Mouse (Mus musculus) urinary bladder, postnatal 10 days (tissue): ENCODE data around the gene Cby1.
A peak's percentile ranks its signal among the peaks of the same experiment; 100 is the strongest.

Source experiments
- DNase-seq: peaks from one replicate; pipeline ENCODE4 v3.0.0; 2022; ENCODE audit warnings: low spot score

The Cby1 gene

DNA sequence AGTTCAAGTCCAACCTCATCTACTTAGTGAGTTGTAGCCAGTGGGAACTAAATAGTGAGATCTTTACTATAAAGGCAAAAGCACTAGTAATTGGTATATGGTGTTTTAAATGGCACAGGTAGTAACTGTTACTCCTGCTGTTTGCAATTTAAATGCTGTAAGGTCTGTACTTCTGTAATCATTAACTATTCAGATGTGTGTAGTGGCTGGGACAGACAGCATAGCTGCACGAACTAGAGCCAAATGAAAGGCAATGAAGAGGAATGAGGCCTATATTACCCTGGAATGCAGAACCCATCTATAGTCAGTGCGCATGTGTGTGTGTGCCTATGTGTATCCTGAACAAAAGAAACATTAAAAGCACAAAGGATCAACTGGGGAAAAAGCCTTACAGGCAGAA is 18.9 kb downstream of the Cby1 start:
- DNase-seq = no peak

DNA sequence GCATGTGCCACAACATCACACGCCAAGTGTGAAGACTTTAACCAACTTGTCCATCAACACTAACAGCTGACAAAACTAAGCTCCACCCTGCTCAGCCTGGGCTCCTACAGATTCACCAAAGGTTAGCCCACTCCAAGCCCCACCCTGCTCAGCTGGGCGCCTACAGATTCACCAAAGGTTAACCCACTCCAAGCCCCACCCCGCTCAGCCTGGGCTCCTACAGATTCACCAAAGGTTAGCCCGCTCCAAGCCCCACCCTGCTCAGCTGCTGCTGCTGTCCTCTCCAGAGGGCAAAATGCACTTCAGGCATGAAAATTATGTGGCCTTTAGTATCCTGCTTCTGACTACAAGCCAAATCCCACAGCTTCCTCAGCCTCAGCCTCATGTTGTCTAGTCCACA is 23.0 kb downstream of the Cby1 start:
- no peak for DNase-seq

DNA sequence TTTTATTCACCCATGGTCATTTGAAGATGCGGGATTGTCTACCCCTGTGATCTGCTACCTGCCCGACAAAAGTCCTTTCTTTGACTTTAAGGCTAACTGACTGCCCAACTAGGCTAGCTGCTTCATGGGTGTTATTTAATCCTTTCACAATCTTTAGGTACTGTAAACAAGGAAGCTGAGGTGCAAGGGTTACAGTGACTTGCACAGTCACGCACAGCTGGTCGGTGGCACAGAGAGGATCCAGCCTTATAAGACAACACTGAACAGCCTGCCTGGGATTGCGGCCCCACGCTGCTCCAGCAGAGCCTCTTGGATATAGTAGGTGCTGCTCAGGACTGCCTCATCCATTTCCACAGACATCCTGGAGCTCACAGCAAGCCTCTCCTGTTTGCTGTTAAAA is 24.1 kb downstream of the Cby1 start:
- DNase-seq = no peak

DNA sequence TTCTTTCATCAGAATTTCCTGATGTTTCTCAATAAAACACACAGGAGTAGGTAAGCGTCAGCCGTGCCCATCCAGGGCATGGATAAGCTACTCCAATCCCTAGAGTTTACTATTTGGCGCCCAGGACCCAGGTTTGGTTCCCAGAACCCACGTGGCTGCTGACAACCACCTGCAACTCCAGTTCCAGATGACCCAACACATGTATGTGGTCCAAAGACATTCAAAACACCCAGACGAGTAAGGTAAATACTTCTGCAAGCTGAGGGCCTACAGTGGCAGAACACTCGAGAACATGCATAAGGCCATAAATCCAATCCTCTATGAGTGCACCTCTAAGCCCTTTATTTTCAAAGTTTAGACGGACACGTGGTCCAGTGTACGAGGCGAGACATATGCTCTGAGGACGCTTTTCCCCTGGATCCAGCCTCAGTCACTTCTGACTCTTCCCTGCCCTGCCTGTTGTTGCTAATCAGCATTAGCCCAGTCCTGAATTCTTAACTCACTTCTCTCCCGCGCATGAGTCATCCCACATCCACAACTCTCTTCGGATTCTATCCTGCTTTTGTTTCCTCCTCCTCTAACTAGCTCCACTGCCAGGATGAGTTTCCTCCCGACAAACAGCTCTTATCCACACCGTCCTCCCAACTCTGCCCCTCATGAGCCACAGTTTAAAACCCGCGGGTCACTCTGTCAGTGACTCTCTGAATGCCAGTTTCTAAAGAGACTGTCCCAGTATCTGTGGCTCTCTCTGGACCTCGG is 24.9 kb downstream of the Cby1 start:
- no peak for DNase-seq

DNA sequence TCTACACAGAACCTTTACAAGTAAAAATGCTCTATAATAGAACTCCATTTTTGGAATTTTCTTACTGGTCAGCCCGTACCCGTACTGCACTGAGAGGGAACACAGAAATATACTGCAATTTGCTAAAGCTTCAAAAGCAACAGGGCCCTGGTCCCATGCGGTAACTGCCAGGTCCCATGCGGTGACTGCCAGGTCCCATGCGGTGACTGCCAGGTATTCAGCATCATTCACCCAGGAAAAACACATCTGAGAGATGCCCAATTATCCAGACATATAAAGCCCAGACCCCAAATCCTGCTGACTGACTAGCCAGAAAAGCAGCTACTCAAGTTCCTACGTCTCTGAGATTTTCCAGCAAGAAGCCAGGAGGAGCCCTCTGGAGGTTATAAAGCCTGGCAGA is 25.6 kb downstream of the Cby1 start:
- DNase-seq = no peak

DNA sequence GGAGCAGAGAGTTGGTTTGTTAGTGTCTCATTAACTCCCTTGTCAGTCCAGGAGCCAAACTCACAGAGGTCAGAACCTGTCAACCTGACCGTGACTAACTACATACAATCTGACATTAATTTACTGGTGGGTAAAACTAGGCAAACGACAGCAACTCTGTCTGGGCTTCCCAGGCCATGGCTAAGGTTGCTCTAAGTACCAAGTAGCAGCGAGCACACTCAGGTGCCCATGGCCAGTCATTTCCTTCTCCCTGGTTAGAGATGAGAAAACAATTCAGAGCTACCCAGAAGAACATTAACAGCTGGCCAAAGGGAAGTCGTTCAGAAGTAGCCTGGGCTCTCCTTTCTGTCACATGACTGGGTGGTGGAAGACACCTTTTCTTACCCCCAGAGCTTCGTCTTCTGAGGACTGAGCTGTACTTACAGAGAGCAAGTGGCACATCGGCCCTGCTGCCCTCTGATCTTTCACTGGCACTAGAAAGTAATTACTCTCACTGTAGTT is 26.2 kb downstream of the Cby1 start:
- no peak for DNase-seq

DNA sequence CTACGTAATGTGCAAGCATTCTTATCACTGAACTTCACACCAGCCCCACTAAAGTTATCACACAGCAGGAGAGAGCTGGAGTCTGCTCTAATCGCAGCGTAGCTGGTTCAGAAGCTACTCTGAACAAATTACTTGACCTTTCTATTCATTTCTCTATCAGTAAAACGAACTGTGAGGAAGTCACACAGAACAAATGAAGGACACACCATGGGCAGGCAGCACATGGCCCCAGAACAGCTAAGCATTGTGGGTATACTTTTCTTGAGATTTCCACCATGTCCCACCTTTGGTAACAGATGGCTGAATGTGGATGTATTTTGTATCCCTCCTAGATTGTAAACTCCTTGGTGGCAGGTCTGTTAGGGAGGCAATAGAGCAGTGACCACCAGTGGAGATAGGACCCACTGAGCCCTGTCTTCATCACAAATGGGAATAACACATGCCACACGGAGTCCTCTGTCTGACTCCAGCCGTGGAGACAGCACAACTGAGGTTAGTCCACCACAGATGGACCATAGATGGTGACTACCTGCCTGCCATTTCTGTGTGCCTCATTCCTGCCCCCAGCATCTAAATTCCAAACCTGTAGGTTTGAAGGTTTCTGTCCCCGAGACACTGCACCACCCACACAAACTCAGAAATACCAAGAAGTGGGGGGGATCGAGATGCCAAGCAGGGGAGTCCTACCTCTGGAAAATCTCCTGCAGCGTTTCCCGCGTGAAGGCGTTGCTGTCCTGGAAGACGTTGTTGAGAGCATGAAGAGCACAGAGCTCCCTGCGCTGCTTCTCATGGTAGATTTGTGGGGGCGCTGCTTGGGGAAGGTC is 27.3 kb downstream of the Cby1 start:
- DNase-seq = no peak

DNA sequence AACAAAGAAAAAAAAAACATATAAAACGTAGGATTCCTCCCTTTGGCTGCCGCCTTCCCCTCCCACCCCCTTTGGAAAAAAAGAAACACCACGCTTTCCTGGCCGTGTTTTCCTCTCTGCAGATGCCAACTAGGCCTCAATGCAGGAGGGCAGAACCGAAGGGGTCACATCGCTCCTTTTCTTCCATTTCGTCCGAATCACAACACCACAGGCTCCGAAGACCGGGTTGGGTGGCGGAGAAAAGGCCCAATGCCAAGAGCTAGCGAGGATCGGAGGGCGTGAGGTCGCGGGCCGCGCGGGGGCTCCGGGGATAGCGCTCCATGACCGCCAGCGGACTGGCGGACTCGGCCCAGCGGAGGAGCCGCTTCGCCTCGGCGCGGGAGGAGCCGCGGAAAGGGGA is 28.2 kb downstream of the Cby1 start:
- DNase-seq = no peak

DNA sequence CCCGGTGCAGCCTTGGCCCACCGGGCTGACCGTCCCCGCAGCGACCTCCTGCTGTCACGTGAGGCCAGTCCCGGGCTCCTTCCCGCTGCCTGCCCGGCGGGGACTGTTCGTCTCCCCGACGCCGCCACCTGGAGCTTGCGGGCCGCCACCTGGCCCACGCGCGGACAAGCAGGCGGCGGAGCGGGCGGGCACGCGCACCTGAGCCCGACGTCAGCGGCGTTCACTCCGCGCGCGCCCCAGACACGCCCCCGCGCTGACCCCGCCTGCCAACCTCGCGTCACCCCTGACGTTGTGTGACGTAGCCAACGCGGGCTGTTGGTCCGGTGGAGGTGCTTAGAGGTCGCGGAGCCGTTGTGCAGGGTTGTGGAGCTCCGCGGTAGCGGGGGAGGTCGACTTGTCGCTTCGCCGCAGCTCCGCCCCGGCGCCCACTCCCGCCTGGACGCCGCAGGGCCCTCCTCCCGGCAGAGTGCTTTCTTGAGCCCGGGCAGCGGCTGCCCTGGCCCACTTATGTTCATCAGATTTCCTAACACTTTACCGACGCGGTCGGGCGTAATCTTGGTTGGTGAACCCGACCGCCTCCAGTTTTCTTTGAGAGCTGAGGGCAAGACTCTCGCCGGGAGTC is 28.8 kb downstream of the Cby1 start, which contains the start of gene Josd1:
Gene Josd1 (minus strand): TSS at position 274 of the 622 bp plus-strand sequence.
- DNase-seq = peak; percentile 93

DNA sequence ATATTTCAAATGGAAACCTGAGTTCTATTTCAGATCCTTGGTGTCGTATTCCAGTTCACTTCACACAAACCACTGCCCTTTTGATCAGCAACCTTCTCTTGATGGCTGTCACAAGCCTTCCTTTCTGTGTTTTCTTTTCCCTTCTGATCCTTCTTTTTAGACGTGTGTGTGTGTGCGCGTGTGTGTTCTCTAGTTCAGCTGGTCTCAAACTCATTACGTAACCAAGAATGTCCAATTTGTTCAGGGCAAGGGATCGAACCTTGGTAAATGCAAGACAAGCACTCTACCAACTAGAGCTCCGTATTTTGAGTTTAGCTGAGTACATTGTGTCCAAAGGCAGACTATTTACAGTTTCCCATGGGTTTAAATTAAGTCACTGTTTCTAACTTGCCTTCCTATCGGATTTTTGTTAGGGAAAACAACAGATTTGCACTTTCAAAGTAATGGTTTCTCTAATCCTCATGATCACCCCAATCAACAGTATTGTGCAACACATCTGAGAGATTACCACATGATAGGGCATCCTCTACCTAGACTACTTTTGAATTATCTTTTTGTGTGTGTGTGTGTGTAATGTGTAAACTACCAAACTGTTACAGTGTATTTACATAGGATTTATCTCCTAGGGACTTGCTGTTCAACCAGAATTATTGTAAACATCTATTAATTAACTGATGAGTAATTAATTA is 29.4 kb downstream of the Cby1 start:
- no peak for DNase-seq

DNA sequence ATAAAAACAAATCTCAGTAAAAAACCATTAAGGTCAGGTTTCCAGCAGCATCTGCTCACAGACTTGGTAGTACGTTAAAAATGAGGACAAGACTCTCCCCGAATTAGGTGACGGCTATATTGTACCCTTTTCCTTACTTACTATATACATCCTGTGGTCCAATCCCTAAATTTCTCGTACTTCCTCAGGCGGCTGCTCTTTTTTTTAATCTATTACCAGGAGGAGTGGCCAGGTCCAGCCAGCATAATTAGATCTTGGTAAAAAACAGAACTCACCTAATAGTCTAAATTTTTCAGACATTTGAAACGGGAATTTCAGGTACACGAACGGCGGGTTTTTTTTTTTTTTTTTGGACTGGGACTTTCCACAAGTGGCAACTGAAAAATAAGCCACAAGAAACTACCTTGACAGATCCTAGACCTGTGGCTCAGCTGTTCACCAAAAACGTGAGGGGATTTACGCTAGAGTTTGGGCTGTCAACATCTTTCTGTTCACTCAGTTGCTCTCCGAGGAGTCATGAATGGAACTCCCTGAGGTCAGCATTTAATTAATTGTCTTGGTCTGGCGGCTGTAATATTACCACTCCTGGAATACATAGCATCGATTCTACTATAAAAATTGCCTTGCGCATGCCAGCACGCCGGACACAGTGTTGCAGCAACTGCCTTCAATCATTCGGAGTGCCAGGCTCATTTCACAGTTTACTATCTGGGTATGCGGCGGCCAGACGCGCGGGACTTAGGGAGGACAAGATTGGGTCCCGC is 30.8 kb downstream of the Cby1 start:
- DNase-seq = no peak

DNA sequence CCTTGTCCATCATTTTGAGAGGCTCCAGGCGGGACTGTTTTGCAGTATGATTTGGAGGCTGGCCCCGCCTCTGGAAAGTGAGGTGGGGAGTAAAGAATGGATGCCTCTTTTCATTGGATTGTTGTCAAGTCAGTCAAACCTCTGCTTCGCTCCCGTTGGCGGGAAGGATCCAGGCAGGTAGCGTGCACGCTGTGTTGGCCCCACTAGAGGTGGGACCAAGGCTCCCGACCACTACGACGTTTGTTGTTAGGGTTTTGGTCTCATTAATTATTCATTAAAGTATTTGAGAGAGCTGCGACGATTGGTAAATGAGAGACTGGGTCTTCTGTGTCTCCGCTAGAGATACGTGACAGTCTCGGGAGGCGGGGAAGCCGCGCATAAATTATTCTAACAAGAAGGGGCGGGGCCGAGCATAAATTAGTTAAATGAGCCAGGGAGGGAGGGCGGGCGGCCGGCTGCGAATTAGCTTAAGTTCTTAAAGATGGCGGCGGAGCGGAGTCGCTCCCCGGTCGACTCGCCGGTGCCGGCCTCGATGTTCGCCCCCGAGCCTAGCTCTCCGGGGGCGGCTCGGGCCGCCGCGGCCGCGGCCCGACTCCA is 31.5 kb downstream of the Cby1 start, which contains the start of gene Gtpbp1:
Gene Gtpbp1 (plus strand): TSS at position 420 of the 597 bp plus-strand sequence.
- DNase-seq = peak; percentile 80

DNA sequence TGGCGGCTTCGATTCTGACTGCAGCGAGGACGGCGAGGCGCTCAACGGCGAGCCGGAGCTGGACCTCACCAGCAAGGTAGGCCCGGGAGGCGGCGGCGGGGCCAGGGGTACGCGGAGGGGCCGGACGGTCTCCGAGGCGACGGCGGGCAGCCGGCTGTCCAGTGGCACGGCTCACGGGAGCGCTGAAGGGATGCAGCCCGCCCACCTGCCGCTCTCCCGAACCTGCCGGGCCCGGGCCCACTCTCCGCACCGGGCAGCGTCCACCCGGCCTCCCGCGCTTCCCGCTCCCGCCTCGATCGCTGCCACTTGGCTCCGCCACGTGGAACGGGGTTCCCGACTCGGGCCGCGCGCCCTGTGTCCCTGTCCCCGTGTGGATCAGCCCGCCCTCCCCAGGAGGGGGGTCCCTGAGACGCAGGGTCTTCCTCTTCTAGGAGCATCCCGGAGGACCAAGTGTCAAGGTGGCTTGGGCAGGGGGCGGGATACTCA is 32.1 kb downstream of the Cby1 start:
- DNase-seq = peak; percentile 15

DNA sequence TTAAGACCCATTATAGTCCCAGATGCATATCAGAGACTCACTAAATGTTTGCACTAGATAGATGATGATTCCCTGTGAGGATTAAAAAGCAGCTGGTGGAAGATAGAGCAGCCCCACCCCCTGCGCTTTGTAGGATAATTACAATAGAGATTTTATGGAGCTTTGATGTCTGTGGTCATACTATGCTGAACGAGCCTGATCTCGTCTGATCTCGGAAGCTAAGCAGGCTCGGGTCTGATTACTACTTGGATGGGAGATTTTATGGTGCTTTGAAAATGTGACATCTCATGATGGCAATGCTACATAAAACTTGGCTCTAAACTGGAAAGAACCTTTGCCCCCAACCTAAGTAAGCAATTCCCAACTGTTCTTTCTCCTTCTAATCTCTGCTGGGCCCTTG is 33.3 kb downstream of the Cby1 start:
- no peak for DNase-seq

DNA sequence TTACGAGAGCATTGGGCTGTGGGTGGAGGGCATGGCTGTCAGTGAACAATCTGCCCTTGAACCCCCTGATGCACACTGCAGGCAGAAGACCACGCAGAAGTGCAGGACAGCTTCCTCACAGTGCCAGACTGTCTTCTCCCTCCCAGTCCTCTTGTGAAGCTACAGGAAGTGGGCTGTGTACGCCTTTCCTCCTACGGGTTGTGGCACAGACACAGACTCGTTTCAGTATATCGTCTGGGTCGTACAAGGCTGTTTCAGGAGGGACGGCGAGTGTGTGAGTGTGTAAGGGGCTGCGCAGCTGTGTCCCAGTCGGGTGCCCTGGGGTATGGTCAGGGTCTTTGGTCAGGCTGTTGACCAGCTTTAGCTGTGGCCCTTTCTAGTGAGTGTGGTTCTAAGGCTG is 34.7 kb downstream of the Cby1 start:
- no peak for DNase-seq

DNA sequence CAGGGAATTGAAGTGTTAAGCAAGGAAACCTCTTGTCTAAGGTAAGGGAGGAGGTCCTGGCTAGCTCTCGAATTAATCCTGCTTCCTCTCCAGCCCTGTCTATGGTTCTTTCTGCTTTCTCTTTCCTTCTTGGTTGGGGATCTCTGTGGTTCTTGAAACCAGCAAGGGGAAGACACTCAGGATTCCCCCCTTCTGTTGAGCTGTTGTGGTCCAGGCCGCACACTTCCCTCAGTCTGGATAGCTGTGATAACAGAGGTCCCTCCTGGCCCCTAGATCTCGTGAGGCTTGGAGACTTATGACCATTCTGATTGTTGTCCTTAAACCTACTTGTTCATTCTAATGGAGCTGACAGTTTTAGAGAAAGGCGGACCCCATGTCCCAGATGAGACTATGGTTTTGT is 35.5 kb downstream of the Cby1 start:
- DNase-seq = no peak

DNA sequence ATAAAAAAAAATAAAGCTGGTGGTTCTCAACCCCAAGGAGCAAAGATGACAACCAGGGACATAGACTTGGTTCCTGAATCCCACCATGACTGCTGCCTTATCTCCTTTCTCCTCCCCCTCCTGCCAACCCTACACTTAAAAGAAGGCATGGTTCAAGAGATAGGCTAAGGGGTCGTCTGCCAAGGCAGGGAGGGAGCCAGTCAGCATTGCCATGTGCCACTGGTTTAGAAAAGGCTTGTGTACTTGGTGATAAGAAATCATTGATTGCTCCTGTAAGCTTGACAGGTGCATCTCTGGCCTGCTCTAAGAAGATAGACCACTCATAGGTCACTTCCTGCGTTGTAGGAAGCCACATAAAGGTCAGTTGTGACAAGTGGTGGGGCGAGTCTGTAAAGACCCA is 36.5 kb downstream of the Cby1 start:
- no peak for DNase-seq

DNA sequence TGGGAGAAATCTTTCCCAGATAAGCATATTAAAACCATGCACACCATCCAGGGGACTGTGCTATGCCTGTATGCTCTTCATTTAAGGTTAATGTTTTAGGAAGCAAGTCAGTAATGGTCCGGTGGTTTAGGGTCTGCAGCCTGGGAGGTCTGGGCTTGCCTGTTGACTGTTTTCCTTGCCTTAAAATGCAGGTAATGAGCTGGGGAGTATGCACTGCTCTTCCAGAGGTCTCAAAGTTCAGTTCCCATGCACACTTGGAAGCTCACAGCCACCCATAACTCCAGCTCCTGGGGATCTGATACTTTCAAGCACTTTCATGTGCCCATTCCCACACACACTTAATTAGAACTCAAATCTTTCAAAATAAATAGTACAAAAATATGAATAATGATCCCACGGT is 37.5 kb downstream of the Cby1 start:
- no peak for DNase-seq

DNA sequence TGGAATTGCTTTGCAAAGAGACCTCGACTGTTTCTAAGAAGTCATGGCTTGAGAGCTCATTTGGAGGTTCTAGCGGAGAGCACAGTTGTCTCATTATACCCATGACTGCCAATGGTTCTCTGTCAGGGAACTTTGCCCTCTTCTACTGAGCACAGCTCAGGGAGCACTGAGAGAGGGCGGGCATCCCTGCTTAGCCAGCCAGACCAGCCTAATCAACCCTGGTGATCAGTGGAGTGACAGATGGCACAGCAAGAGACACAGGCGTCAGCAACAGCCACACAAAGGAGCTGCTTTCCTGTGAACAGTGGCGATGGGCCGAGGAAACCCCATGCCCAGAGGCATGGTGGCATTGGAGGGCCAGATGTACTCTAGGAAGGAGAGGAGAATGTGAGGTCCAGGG is 38.0 kb downstream of the Cby1 start:
- no peak for DNase-seq

DNA sequence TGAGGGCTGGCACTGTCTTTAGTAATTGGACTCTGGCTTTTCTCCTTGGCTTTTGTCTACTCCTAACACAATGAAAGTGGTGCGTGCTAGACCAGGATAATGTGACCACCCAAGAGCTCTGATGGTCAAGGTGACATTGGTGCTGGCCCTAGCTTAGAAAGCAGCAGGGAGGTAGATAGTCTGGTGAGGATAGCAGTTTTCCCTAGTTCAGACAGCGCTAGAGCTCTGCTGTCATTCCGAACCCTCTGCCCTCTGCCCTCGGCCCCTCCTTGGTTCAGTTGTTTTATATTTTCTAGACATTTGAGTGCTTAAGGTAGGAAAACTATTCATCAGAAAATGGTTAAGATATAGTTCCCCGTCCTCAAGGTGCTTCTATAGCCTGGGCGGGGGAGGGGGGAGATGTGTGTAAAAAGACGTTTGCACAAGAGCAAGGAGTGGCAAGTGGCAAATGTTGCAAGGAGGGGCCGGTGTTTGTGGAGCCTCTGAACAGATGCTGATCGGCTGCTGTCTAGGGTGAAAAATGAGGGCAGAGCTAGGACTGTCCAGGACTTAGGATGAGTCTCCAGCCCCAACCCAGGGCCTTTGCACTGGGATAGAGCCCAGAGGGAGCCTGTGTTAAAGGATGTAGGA is 38.7 kb downstream of the Cby1 start:
- DNase-seq = no peak
